Mouse (Mus musculus) ES-Bruce4 (cell line): ENCODE data around the gene Map3k11. TPM values are rescaled to one million over a fixed set of nuclear protein-coding genes. Genes with fewer than 3 reads are reported as not detected.
A peak's percentile ranks its signal among the peaks of the same experiment; 100 is the strongest.

ENCODE experiments used
- H3K27ac ChIP-seq: 2 replicates; pipeline ENCODE4 v1.5.1; 2012; ENCODE audit warnings: low read length, inconsistent platforms; ENCODE audit not compliant: insufficient read depth
- H3K27me3 ChIP-seq: 2 replicates; pipeline ENCODE4 v1.6.1; 2012; ENCODE audit warnings: mild to moderate bottlenecking, low read length, inconsistent platforms; ENCODE audit not compliant: control insufficient read depth, poor library complexity, insufficient read depth, severe bottlenecking
- H3K36me3 ChIP-seq: 2 replicates; pipeline ENCODE4 v1.6.1; 2012; ENCODE audit warnings: inconsistent platforms, mild to moderate bottlenecking, low read length, moderate library complexity; ENCODE audit not compliant: control insufficient read depth, poor library complexity, insufficient read depth, severe bottlenecking
- H3K4me1 ChIP-seq: one replicate; pipeline ENCODE4 v1.8.1; 2011; ENCODE audit warnings: low read length; ENCODE audit not compliant: control insufficient read depth, insufficient read depth
- H3K4me3 ChIP-seq: 2 replicates; pipeline ENCODE4 v1.5.1; 2011; ENCODE audit warnings: low read depth, mild to moderate bottlenecking, low read length
- H3K9ac ChIP-seq: 2 replicates; pipeline ENCODE4 v1.6.1; 2012; ENCODE audit warnings: low read depth, mild to moderate bottlenecking, inconsistent platforms; ENCODE audit not compliant: poor library complexity, severe bottlenecking
- H3K9me3 ChIP-seq: replicated peaks from 2 replicates; pipeline ENCODE4 v1.6.1; 2012; ENCODE audit warnings: mild to moderate bottlenecking, low read length, inconsistent platforms; ENCODE audit not compliant: control insufficient read depth, poor library complexity, insufficient read depth, severe bottlenecking
- CTCF ChIP-seq: IDR thresholded peaks from one replicate; pipeline ENCODE4 v1.8.1; 2011; ENCODE audit warnings: low read depth, low read length
- EP300 ChIP-seq: IDR thresholded peaks from 2 replicates; pipeline ENCODE4 v1.6.1; 2011; ENCODE audit warnings: low read depth, low read length; ENCODE audit not compliant: insufficient read depth
- POLR2A ChIP-seq: IDR thresholded peaks from one replicate; pipeline ENCODE4 v1.8.1; 2011; ENCODE audit warnings: low read length; ENCODE audit not compliant: insufficient read depth
- polyA plus RNA-seq: library from polyadenylated mRNA; stranded (reverse); fragments of >200 nt; gene quantifications from 2 replicates; pipeline ENCODE4 v1.2.4, GENCODE M21; 2011; ENCODE audit warnings: low read depth; ENCODE audit not compliant: missing spikeins, insufficient read depth, insufficient read length

Map3k11 gene
- polyA plus RNA-seq, 1 experiment, result 27.8 TPM

GRCm38 (mm10) chr19:5689088-5689428, 516 bp downstream of the Map3k11 start:
- Histone ChIP-seq H3K4me1 (no peaks in the 10 kb centered on the region), H3K27me3 (no peaks in the 10 kb centered on the region), H3K4me3 (peak overlapping the region; percentile 81), H3K9me3 (no peaks in the 10 kb centered on the region), H3K9ac (peak overlapping the region; percentile 56), H3K36me3 (peaks cover 5% of the 10 kb centered on the region; the same call in 1 of the 2 replicates), H3K27ac (peak overlapping the region; percentile 80)
- TF ChIP-seq POLR2A (no peak), EP300 (no peak), CTCF (no peak)

GRCm38 (mm10) chr19:5689565-5690342, 1.2 kb downstream of the Map3k11 start:
- peak overlapping the region; percentile 81 for H3K4me3 ChIP-seq
- H3K27ac ChIP-seq, result peak overlapping the region; percentile 80
- no peaks in the 10 kb centered on the region for H3K27me3 ChIP-seq
- peak overlapping the region; percentile 56 for H3K9ac ChIP-seq
- peaks cover 5% of the 10 kb centered on the region; the same call in 1 of the 2 replicates for H3K36me3 ChIP-seq
- H3K4me1 ChIP-seq, result no peaks in the 10 kb centered on the region
- no peaks in the 10 kb centered on the region for H3K9me3 ChIP-seq
- no peak for TF ChIP-seq CTCF
- TF ChIP-seq POLR2A, result no peak
- no peak for TF ChIP-seq EP300

- Histone ChIP-seq H3K4me1 (peaks cover 2% of the 10 kb centered on the region), H3K27ac (no peak overlapping the region), H3K9me3 (no peaks in the 10 kb centered on the region)
Measured at GRCm38 (mm10) chr19:5690343-5690735, 1.8 kb downstream of the Map3k11 start.

GRCm38 (mm10) chr19:5691601-5692000, 3.1 kb downstream of the Map3k11 start:
- Histone ChIP-seq H3K27me3 (no peaks in the 10 kb centered on the region), H3K9me3 (no peaks in the 10 kb centered on the region), H3K27ac (no peak overlapping the region), H3K36me3 (no peaks in the 10 kb centered on the region), H3K9ac (no peak overlapping the region), H3K4me3 (no peak overlapping the region), H3K4me1 (peaks cover 2% of the 10 kb centered on the region)
- TF ChIP-seq EP300, result no peak
- no peak for TF ChIP-seq POLR2A
- no peak for TF ChIP-seq CTCF

More at GRCm38 (mm10) chr19:5690343-5690735, 1.8 kb downstream of the Map3k11 start:
- peak overlapping the region; percentile 56 for H3K9ac ChIP-seq
- H3K27me3 ChIP-seq, result no peaks in the 10 kb centered on the region
- TF ChIP-seq POLR2A, result no peak
- TF ChIP-seq CTCF, result no peak
- no peak for TF ChIP-seq EP300
- H3K4me3 ChIP-seq, result peak overlapping the region; percentile 81
- H3K36me3 ChIP-seq, result peaks cover 2% of the 10 kb centered on the region; the same call in 1 of the 2 replicates

GRCm38 (mm10) chr19:5692086-5692912, 3.8 kb downstream of the Map3k11 start:
- H3K4me1 ChIP-seq, result peaks cover 2% of the 10 kb centered on the region
- H3K4me3 ChIP-seq, result no peak overlapping the region
- H3K9ac ChIP-seq, result no peak overlapping the region
- H3K27ac ChIP-seq, result no peak overlapping the region
- H3K27me3 ChIP-seq, result no peaks in the 10 kb centered on the region
- H3K9me3 ChIP-seq, result no peaks in the 10 kb centered on the region
- TF ChIP-seq POLR2A, result no peak
- no peak for TF ChIP-seq CTCF
- no peak for TF ChIP-seq EP300
- H3K36me3 ChIP-seq, result no peaks in the 10 kb centered on the region

GRCm38 (mm10) chr19:5692913-5693396, 4.4 kb downstream of the Map3k11 start:
- Histone ChIP-seq H3K4me1 (peaks cover 2% of the 10 kb centered on the region), H3K36me3 (no peaks in the 10 kb centered on the region), H3K27me3 (no peaks in the 10 kb centered on the region), H3K9ac (no peak overlapping the region), H3K27ac (no peak overlapping the region), H3K9me3 (no peaks in the 10 kb centered on the region), H3K4me3 (no peak overlapping the region)
- TF ChIP-seq EP300, result no peak
- TF ChIP-seq CTCF, result no peak
- TF ChIP-seq POLR2A, result no peak
